Mouse (Mus musculus): ENCODE results near the gene Tcf20. TPM values are rescaled to one million over a fixed set of nuclear protein-coding genes. Genes with fewer than 3 reads are reported as not detected.
"Not testable (repeated sequence)": the region's sequence is repeated elsewhere in the genome, so short reads cannot be mapped to it uniquely, and the experiment has no call there.

The Tcf20 gene
- polyA plus RNA-seq, 1 experiment from 2014 or later, result 15.5 TPM

- H3K4me3 ChIP-seq (ENCODE audit: low read depth, low read length), result no peak overlapping the region
- no peaks in the 10 kb centered on the region for H3K27me3 ChIP-seq (ENCODE audit: control insufficient read depth, insufficient read depth, low read length)
- no peak overlapping the region for H3K4me2 ChIP-seq (replicated peaks; ENCODE audit: low read depth, low read length)
- H3K9me3 ChIP-seq (ENCODE audit: control insufficient read depth, low read depth, low read length), result no peaks in the 10 kb centered on the region
- H3K27ac ChIP-seq (ENCODE audit: low read length), result no peak overlapping the region
- H3K4me1 ChIP-seq (ENCODE audit: control insufficient read depth, insufficient read depth, low read length), result no peaks in the 10 kb centered on the region
- H3K36me3 ChIP-seq (ENCODE audit: control insufficient read depth, insufficient read depth, low read length), result no peaks in the 10 kb centered on the region
- H3K9ac ChIP-seq (replicated peaks; ENCODE audit: low read depth, low read length), result no peak overlapping the region
- no peak for ATAC-seq (ENCODE audit: insufficient number of reproducible peaks, insufficient read depth, low FRiP score, low read depth)
Measured at GRCm38 (mm10) chr15:82877309-82877708, 110.4 kb downstream of the Tcf20 start.

GRCm38 (mm10) chr15:82876863-82877262, 110.8 kb downstream of the Tcf20 start:
- WGBS, result 82% methylated on average over 2 of the region's 2 CpGs
- Histone ChIP-seq H3K4me3 (ENCODE audit: low read depth, low read length) (no peak overlapping the region), H3K27ac (ENCODE audit: low read length) (no peak overlapping the region), H3K4me2 (replicated peaks; ENCODE audit: low read depth, low read length) (no peak overlapping the region), H3K4me1 (ENCODE audit: control insufficient read depth, insufficient read depth, low read length) (no peaks in the 10 kb centered on the region), H3K9me3 (ENCODE audit: control insufficient read depth, low read depth, low read length) (no peaks in the 10 kb centered on the region), H3K36me3 (ENCODE audit: control insufficient read depth, insufficient read depth, low read length) (no peaks in the 10 kb centered on the region), H3K9ac (replicated peaks; ENCODE audit: low read depth, low read length) (no peak overlapping the region), H3K27me3 (ENCODE audit: control insufficient read depth, insufficient read depth, low read length) (no peaks in the 10 kb centered on the region)
- no peak for ATAC-seq (ENCODE audit: insufficient number of reproducible peaks, insufficient read depth, low FRiP score, low read depth)

- WGBS, result 97% methylated on average over 1 of the region's 1 CpGs
- H3K36me3 ChIP-seq (ENCODE audit: control insufficient read depth, insufficient read depth, low read length), result no peaks in the 10 kb centered on the region
- no peak overlapping the region for H3K27ac ChIP-seq (ENCODE audit: low read length)
- no peak overlapping the region for H3K9ac ChIP-seq (replicated peaks; ENCODE audit: low read depth, low read length)
- H3K27me3 ChIP-seq (ENCODE audit: control insufficient read depth, insufficient read depth, low read length), result no peaks in the 10 kb centered on the region
- H3K9me3 ChIP-seq (ENCODE audit: control insufficient read depth, low read depth, low read length), result no peaks in the 10 kb centered on the region
- H3K4me3 ChIP-seq (ENCODE audit: low read depth, low read length), result no peak overlapping the region
- H3K4me1 ChIP-seq (ENCODE audit: control insufficient read depth, insufficient read depth, low read length), result no peaks in the 10 kb centered on the region
- no peak overlapping the region for H3K4me2 ChIP-seq (replicated peaks; ENCODE audit: low read depth, low read length)
- ATAC-seq (ENCODE audit: insufficient number of reproducible peaks, insufficient read depth, low FRiP score, low read depth), result no peak
Measured at GRCm38 (mm10) chr15:82872037-82872436, 115.6 kb downstream of the Tcf20 start.

- H3K9ac ChIP-seq (replicated peaks; ENCODE audit: low read depth, low read length); H3K36me3 ChIP-seq (ENCODE audit: control insufficient read depth, insufficient read depth, low read length); H3K27me3 ChIP-seq (ENCODE audit: control insufficient read depth, insufficient read depth, low read length); H3K9me3 ChIP-seq (ENCODE audit: control insufficient read depth, low read depth, low read length); H3K4me3 ChIP-seq (ENCODE audit: low read depth, low read length); H3K4me1 ChIP-seq (ENCODE audit: control insufficient read depth, insufficient read depth, low read length); H3K27ac ChIP-seq (ENCODE audit: low read length); ATAC-seq (ENCODE audit: insufficient number of reproducible peaks, insufficient read depth, low FRiP score, low read depth); H3K4me2 ChIP-seq (replicated peaks; ENCODE audit: low read depth, low read length): not testable (repeated sequence)
- WGBS, result 97% methylated on average over 3 of the region's 3 CpGs
Measured at GRCm38 (mm10) chr15:82866286-82866685, 121.4 kb downstream of the Tcf20 start.

- Histone ChIP-seq H3K9me3 (ENCODE audit: control insufficient read depth, low read depth, low read length) (peaks cover 4% of the 10 kb centered on the region; the same call in 1 of the 2 replicates), H3K9ac (replicated peaks; ENCODE audit: low read depth, low read length) (no peak overlapping the region), H3K27me3 (ENCODE audit: control insufficient read depth, insufficient read depth, low read length) (no peaks in the 10 kb centered on the region), H3K4me1 (ENCODE audit: control insufficient read depth, insufficient read depth, low read length) (no peaks in the 10 kb centered on the region), H3K4me2 (replicated peaks; ENCODE audit: low read depth, low read length) (no peak overlapping the region), H3K27ac (ENCODE audit: low read length) (no peak overlapping the region), H3K4me3 (ENCODE audit: low read depth, low read length) (no peak overlapping the region), H3K36me3 (ENCODE audit: control insufficient read depth, insufficient read depth, low read length) (no peaks in the 10 kb centered on the region)
- 63% methylated on average over 1 of the region's 1 CpGs for WGBS
- ATAC-seq (ENCODE audit: insufficient number of reproducible peaks, insufficient read depth, low FRiP score, low read depth), result no peak
Measured at GRCm38 (mm10) chr15:82863674-82864073, 124.0 kb downstream of the Tcf20 start.

- Histone ChIP-seq H3K4me2 (replicated peaks; ENCODE audit: low read depth, low read length) (no peak overlapping the region), H3K9ac (replicated peaks; ENCODE audit: low read depth, low read length) (no peak overlapping the region)
- WGBS, result 70% methylated on average over 11 of the region's 11 CpGs
Measured at GRCm38 (mm10) chr15:82856652-82857378, 130.9 kb downstream of the Tcf20 start.

GRCm38 (mm10) chr15:82856065-82856464, 131.6 kb downstream of the Tcf20 start:
- H3K4me2 ChIP-seq (replicated peaks; ENCODE audit: low read depth, low read length), result no peak overlapping the region
- ATAC-seq (ENCODE audit: insufficient number of reproducible peaks, insufficient read depth, low FRiP score, low read depth), result no peak
- no peaks in the 10 kb centered on the region for H3K4me1 ChIP-seq (ENCODE audit: control insufficient read depth, insufficient read depth, low read length)
- peaks cover 55% of the 10 kb centered on the region for H3K36me3 ChIP-seq (ENCODE audit: control insufficient read depth, insufficient read depth, low read length)
- WGBS, result 95% methylated on average over 2 of the region's 2 CpGs
- H3K27me3 ChIP-seq (ENCODE audit: control insufficient read depth, insufficient read depth, low read length), result no peaks in the 10 kb centered on the region
- H3K4me3 ChIP-seq (ENCODE audit: low read depth, low read length), result no peak overlapping the region
- no peak overlapping the region for H3K9ac ChIP-seq (replicated peaks; ENCODE audit: low read depth, low read length)
- H3K9me3 ChIP-seq (ENCODE audit: control insufficient read depth, low read depth, low read length), result no peaks in the 10 kb centered on the region
- H3K27ac ChIP-seq (ENCODE audit: low read length), result no peak overlapping the region

More at GRCm38 (mm10) chr15:82856652-82857378, 130.9 kb downstream of the Tcf20 start:
- Histone ChIP-seq H3K27me3 (ENCODE audit: control insufficient read depth, insufficient read depth, low read length) (no peaks in the 10 kb centered on the region), H3K4me1 (ENCODE audit: control insufficient read depth, insufficient read depth, low read length) (no peaks in the 10 kb centered on the region), H3K27ac (ENCODE audit: low read length) (no peak overlapping the region), H3K4me3 (ENCODE audit: low read depth, low read length) (no peak overlapping the region), H3K36me3 (ENCODE audit: control insufficient read depth, insufficient read depth, low read length) (peaks cover 50% of the 10 kb centered on the region), H3K9me3 (ENCODE audit: control insufficient read depth, low read depth, low read length) (no peaks in the 10 kb centered on the region)
- no peak for ATAC-seq (ENCODE audit: insufficient number of reproducible peaks, insufficient read depth, low FRiP score, low read depth)

- H3K27me3 ChIP-seq (ENCODE audit: control insufficient read depth, insufficient read depth, low read length), result no peaks in the 10 kb centered on the region
- ATAC-seq (ENCODE audit: insufficient number of reproducible peaks, insufficient read depth, low FRiP score, low read depth), result no peak
- no peaks in the 10 kb centered on the region for H3K36me3 ChIP-seq (ENCODE audit: control insufficient read depth, insufficient read depth, low read length)
- no peak overlapping the region for H3K9ac ChIP-seq (replicated peaks; ENCODE audit: low read depth, low read length)
- H3K4me1 ChIP-seq (ENCODE audit: control insufficient read depth, insufficient read depth, low read length), result no peaks in the 10 kb centered on the region
- H3K27ac ChIP-seq (ENCODE audit: low read length), result no peak overlapping the region
- 91% methylated on average over 3 of the region's 3 CpGs for WGBS
- no peak overlapping the region for H3K4me2 ChIP-seq (replicated peaks; ENCODE audit: low read depth, low read length)
- H3K4me3 ChIP-seq (ENCODE audit: low read depth, low read length), result no peak overlapping the region
- H3K9me3 ChIP-seq (ENCODE audit: control insufficient read depth, low read depth, low read length), result no peaks in the 10 kb centered on the region
Measured at GRCm38 (mm10) chr15:82839146-82839545, 148.5 kb downstream of the Tcf20 start.

- no peaks in the 10 kb centered on the region for H3K4me1 ChIP-seq (ENCODE audit: control insufficient read depth, insufficient read depth, low read length)
- WGBS, result 87% methylated on average over 6 of the region's 6 CpGs
- H3K4me2 ChIP-seq (replicated peaks; ENCODE audit: low read depth, low read length), result no peak overlapping the region
- H3K9ac ChIP-seq (replicated peaks; ENCODE audit: low read depth, low read length), result no peak overlapping the region
- ATAC-seq (ENCODE audit: insufficient number of reproducible peaks, insufficient read depth, low FRiP score, low read depth), result no peak
- no peak overlapping the region for H3K4me3 ChIP-seq (ENCODE audit: low read depth, low read length)
- peaks cover 3% of the 10 kb centered on the region; the same call in 1 of the 2 replicates for H3K36me3 ChIP-seq (ENCODE audit: control insufficient read depth, insufficient read depth, low read length)
- no peaks in the 10 kb centered on the region for H3K27me3 ChIP-seq (ENCODE audit: control insufficient read depth, insufficient read depth, low read length)
- no peaks in the 10 kb centered on the region for H3K9me3 ChIP-seq (ENCODE audit: control insufficient read depth, low read depth, low read length)
- no peak overlapping the region for H3K27ac ChIP-seq (ENCODE audit: low read length)
Measured at GRCm38 (mm10) chr15:82829917-82830316, 157.8 kb downstream of the Tcf20 start.

All from stomach, embryonic 14.5 days (tissue).